Mouse (Mus musculus) heart, adult 2 months (tissue): Measurements from ENCODE around the gene Fitm1.

Experiments used
- CTCF ChIP-seq: fragments of 200-600 bp; IDR thresholded peaks from 2 replicates; pipeline ENCODE4 v1.8.1; 2022; ENCODE audit warnings: antibody characterized with exemption, mild to moderate bottlenecking, moderate library complexity
- POLR2A ChIP-seq: fragments of 200-500 bp; IDR thresholded peaks from 2 replicates; pipeline ENCODE4 v1.6.1; 2011; ENCODE audit warnings: mild to moderate bottlenecking, low read depth, low read length, control low read depth; ENCODE audit not compliant: insufficient read depth

- TF ChIP-seq CTCF (no peak), POLR2A (peak; percentile 84)
Observed at GRCm38 (mm10) chr14:55577871-55578667, 2.7 kb downstream of the Fitm1 start, which contains the start of gene Psme1.
